Mouse (Mus musculus): ENCODE results near the gene Cpa5. TPM values are rescaled to one million over a fixed set of nuclear protein-coding genes. Genes with fewer than 3 reads are reported as not detected.

Cpa5 gene
- not detected in 4 replicates for total RNA-seq (2023; ENCODE audit: inconsistent age)

GRCm38 (mm10) chr6:30610710-30611109, at the start of gene Cpa5:
Gene Cpa5 (plus strand): TSS chr6:30611010.

GRCm38 (mm10) chr6:30568069-30568468, 42.7 kb upstream of the Cpa5 start, which contains the start of gene Cpa4:
Gene Cpa4 (plus strand): TSS chr6:30568369.

GRCm38 (mm10) chr6:30638674-30639268, 28.0 kb downstream of the Cpa5 start, which contains the start of gene Cpa1:
Gene Cpa1 (plus strand): TSS chr6:30639218.

Other genes starting within 250 kb of the Cpa5 start
- 29.7 to 37.9 TPM (median 35.1 TPM) in 4 replicates for gene Zc3hc1, start 220.0 kb upstream of the Cpa5 start, total RNA-seq (2023; ENCODE audit: inconsistent age)
- gene Klhdc10, start 209.1 kb upstream of the Cpa5 start, total RNA-seq (2023; ENCODE audit: inconsistent age), result 20.6 to 21.0 TPM (median 20.8 TPM) in 4 replicates
- gene Tmem209, start 101.2 kb upstream of the Cpa5 start, total RNA-seq (2023; ENCODE audit: inconsistent age), result 30.7 to 37.1 TPM (median 33.8 TPM) in 4 replicates
- gene Ssmem1, start 101.2 kb upstream of the Cpa5 start, total RNA-seq (2023; ENCODE audit: inconsistent age), result 0.45 to 1.3 TPM (median 0.68 TPM) in 4 replicates
- gene Cpa2, start 69.4 kb upstream of the Cpa5 start, total RNA-seq (2023; ENCODE audit: inconsistent age), result not detected in 4 replicates
- not detected in 4 replicates for gene Cpa4, start 42.6 kb upstream of the Cpa5 start, total RNA-seq (2023; ENCODE audit: inconsistent age)
- gene Cpa1, start 28.2 kb downstream of the Cpa5 start, total RNA-seq (2023; ENCODE audit: inconsistent age), result 0.96 to 1.7 TPM in 2 of 4 replicates, not detected in the others
- 6.2 to 10.1 TPM (median 7.1 TPM) in 4 replicates for gene Cep41, start 82.7 kb downstream of the Cpa5 start, total RNA-seq (2023; ENCODE audit: inconsistent age)
- gene Mest, start 112.5 kb downstream of the Cpa5 start, total RNA-seq (2023; ENCODE audit: inconsistent age), result 1.3 to 1.5 TPM in 2 of 4 replicates, not detected in the others